8 mouse cellular contexts compared by ENCODE assay signal in the genomic region with DNA sequence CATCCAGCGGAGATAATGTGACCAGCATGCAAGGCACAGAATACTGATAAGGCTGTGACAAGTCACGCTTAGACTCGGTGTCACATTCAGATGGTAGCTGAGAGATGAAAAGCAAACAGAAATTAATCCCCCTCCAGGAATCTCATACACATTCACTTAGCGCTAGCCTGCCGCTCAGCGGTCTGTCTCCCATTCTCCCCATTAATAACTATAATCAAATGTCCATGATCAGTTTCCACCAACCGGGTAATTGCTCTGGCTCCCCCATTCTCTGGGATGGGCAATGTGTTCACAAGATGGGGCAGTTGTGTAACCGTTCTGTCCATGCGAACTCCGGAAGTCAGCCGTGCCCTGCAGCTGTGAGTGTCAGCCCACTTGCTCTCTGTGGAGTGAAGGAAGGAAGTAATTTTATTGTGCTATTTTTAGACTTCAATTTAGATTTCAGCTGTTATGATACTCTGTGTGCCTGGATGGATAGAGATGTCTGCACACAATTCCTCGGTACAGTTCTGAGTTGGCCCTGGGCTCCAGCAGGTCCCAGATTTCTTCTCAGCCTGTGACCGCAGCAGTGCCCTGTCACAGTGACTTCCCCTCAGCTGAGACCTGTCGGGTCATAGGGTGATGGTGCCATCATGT.
A peak's percentile ranks its signal among the peaks of the same experiment; 100 is the strongest.
DNase-seq lines count a peak whose midpoint lies in the region; TF ChIP-seq lines count a peak whose summit lies in the region.

No protein-coding gene starts in this region.

- no peaks in the 10 kb centered on the region for H3K79me2 ChIP-seq in macrophage (ENCODE audit: inconsistent target)

- peaks cover 46% of the 10 kb centered on the region for H3K4me1 ChIP-seq in heart, embryonic 10.5 days
- peaks cover 6% of the 10 kb centered on the region for H3K4me1 ChIP-seq in kidney, adult 2 months (ENCODE audit: control insufficient read depth, insufficient read depth, low read length)

- peak; percentile 44 for DNase-seq in spleen, adult 18-20 months
- no peak for DNase-seq in spleen, postnatal 14 days (ENCODE audit: low spot score in 2 of 2)
- no peak for DNase-seq in heart, embryonic 10.5 days (ENCODE audit: low spot score)
- peak; percentile 63 for DNase-seq in kidney, adult 2 months
- peak; percentile 33 for DNase-seq in thymus, postnatal 25 days
- DNase-seq in left cerebral cortex, adult 18-20 months (ENCODE audit: low spot score in 2 of 2) = no peak
- no peak for DNase-seq in adipocyte (ENCODE audit: low spot score)

- no peaks in the 10 kb centered on the region for H3K36me3 ChIP-seq in heart, embryonic 10.5 days
- H3K36me3 ChIP-seq in kidney, adult 2 months (ENCODE audit: control insufficient read depth, insufficient read depth, low read length) = no peaks in the 10 kb centered on the region
- H3K36me3 ChIP-seq in macrophage (ENCODE audit: inconsistent target) = no peaks in the 10 kb centered on the region

- no peaks in the 10 kb centered on the region for H3K27me3 ChIP-seq in heart, embryonic 10.5 days (ENCODE audit: insufficient read depth, poor library complexity, severe bottlenecking)
- no peaks in the 10 kb centered on the region for H3K27me3 ChIP-seq in kidney, adult 2 months (replicated peaks; ENCODE audit: control insufficient read depth, insufficient read depth, low read length)

- peak overlapping the region; percentile 72 for H3K27ac ChIP-seq in heart, embryonic 10.5 days
- H3K27ac ChIP-seq in kidney, adult 2 months (ENCODE audit: insufficient read depth, low read depth, low read length) = no peak overlapping the region
- H3K27ac ChIP-seq in macrophage = peak overlapping the region; percentile 70

- 65% methylated on average over 14 of the region's 14 CpGs for WGBS in heart, embryonic 10.5 days
- WGBS in kidney, adult 2 months = 44% methylated on average over 14 of the region's 14 CpGs
- 37% methylated on average over 14 of the region's 14 CpGs for WGBS in macrophage (ENCODE audit: missing documents)

- no peaks in the 10 kb centered on the region for H3K9me3 ChIP-seq in heart, embryonic 10.5 days

- TF ChIP-seq CTCF in kidney, adult 2 months (conservative IDR thresholded peaks at IDR 0.05; ENCODE audit: insufficient read depth, insufficient read length, low read depth, low read length) = no peak

- TF ChIP-seq POLR2A in kidney, adult 2 months (IDR thresholded peaks at IDR 0.05; ENCODE audit: low read depth, low read length) = no peak

- H3K4me3 ChIP-seq in heart, embryonic 10.5 days = no peak overlapping the region
- no peak overlapping the region for H3K4me3 ChIP-seq in kidney, adult 2 months (ENCODE audit: insufficient read depth, low read depth, low read length)
- H3K4me3 ChIP-seq in macrophage (ENCODE audit: inconsistent target) = no peak overlapping the region

Comparison
In these comparisons a context has a peak if more than half of its experiments do, and no peak if none do; other contexts are left out.
1. DNase-seq: peak in spleen, adult 18-20 months (2 of 2), kidney, adult 2 months (single experiment) and thymus, postnatal 25 days (single experiment); none in spleen, postnatal 14 days (0 of 2), heart, embryonic 10.5 days (single experiment), left cerebral cortex, adult 18-20 months (0 of 2) and adipocyte (single experiment).